Mouse (Mus musculus): Measurements from ENCODE around the gene Gpnmb. TPM values are rescaled to one million over a fixed set of nuclear protein-coding genes. Genes with fewer than 3 reads are reported as not detected.

Gpnmb gene
- polyA plus RNA-seq, 1 experiment from 2014 or later: 0.84 TPM

DNA sequence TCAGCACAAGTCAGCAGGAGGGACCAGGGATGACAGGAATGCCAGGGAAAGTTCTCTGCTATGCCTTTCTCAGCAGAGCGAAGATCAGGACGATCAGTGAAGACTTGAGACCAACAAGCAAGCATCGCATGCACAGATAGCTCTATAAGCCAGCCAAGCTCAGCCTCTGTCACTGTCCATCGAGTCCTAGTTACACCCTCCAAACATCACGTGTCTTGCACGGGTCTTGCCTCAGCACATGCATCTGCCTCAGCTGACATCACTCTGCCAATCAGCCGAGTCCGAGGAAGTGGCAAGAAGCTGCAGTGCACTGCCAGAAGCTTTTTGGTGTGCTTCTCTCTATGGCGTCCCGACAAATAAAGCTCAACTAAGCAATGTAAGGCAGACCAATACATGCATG lies 13.0 kb upstream of the Gpnmb start:
- DNase-seq (ENCODE audit: low spot score) (no peak), ATAC-seq (replicated peaks; ENCODE audit: low FRiP score) (no peak)
- 78% methylated on average over 10 of the region's 10 CpGs for WGBS
- no peak overlapping the region for H3K27ac ChIP-seq (ENCODE audit: low read depth, low read length)
- H3K9me3 ChIP-seq (ENCODE audit: control insufficient read depth, low read length): no peaks in the 10 kb centered on the region
- no peaks in the 10 kb centered on the region for H3K4me1 ChIP-seq (replicated peaks; ENCODE audit: control insufficient read depth, insufficient read depth, low read length)
- no peaks in the 10 kb centered on the region for H3K36me3 ChIP-seq (ENCODE audit: control insufficient read depth, insufficient read depth, low read length)
- no peak overlapping the region for H3K4me3 ChIP-seq (ENCODE audit: low read depth, low read length)
- H3K4me2 ChIP-seq: no peak overlapping the region
- H3K9ac ChIP-seq (ENCODE audit: low read depth, low read length): no peak overlapping the region
- no peaks in the 10 kb centered on the region for H3K27me3 ChIP-seq (replicated peaks; ENCODE audit: control insufficient read depth, insufficient read depth, low read length)

DNA sequence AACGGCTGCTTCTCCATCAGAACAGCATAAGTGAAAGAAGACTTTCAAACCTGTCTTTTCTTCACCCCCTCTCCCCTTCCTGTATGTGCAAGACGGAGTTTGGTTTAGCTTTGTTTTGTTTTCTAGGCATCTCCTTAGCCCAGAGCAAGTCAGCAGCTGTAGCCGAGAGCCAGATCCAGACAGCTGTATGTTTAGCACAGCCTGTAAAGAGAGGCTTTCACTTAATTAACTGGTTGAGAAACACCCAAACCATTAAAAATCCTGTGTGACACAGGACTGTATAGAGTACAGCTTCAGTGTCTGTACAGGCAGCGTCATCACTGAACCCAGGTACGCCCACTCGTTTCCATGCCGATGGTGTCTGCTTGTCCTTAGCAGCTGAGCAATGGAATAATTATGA lies 11.1 kb upstream of the Gpnmb start:
- ATAC-seq (replicated peaks; ENCODE audit: low FRiP score): no peak
- 86% methylated on average over 7 of the region's 7 CpGs for WGBS
- Histone ChIP-seq H3K9ac (ENCODE audit: low read depth, low read length) (no peak overlapping the region), H3K4me2 (no peak overlapping the region), H3K4me3 (ENCODE audit: low read depth, low read length) (no peak overlapping the region), H3K9me3 (ENCODE audit: control insufficient read depth, low read length) (no peaks in the 10 kb centered on the region), H3K36me3 (ENCODE audit: control insufficient read depth, insufficient read depth, low read length) (no peaks in the 10 kb centered on the region), H3K27me3 (replicated peaks; ENCODE audit: control insufficient read depth, insufficient read depth, low read length) (no peaks in the 10 kb centered on the region), H3K4me1 (replicated peaks; ENCODE audit: control insufficient read depth, insufficient read depth, low read length) (no peaks in the 10 kb centered on the region), H3K27ac (ENCODE audit: low read depth, low read length) (no peak overlapping the region)
- no peak for DNase-seq (ENCODE audit: low spot score)

DNA sequence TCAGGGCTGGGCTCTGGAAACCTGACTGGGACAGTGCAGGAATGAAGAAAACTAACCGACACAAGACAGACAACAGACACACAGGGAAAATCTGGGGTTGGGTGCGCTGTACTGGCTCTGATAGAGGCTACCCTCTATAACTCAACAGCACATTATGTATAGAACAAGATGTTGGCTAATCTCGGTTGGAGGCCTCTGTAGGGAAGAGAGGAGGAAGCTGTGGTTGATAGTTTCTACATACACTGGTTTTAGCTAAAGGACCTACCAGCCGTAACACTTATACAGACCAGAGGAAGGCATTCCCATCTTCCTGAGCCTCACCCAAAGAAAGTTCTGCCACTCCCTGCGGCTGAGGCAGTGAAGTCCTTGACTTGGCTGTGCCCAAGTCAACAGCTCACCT lies 9.8 kb upstream of the Gpnmb start:
- DNase-seq (ENCODE audit: low spot score): no peak
- no peak overlapping the region for H3K9ac ChIP-seq (ENCODE audit: low read depth, low read length)
- no peak overlapping the region for H3K27ac ChIP-seq (ENCODE audit: low read depth, low read length)
- H3K4me1 ChIP-seq (replicated peaks; ENCODE audit: control insufficient read depth, insufficient read depth, low read length): no peaks in the 10 kb centered on the region
- H3K36me3 ChIP-seq (ENCODE audit: control insufficient read depth, insufficient read depth, low read length): no peaks in the 10 kb centered on the region
- H3K9me3 ChIP-seq (ENCODE audit: control insufficient read depth, low read length): no peaks in the 10 kb centered on the region
- 59% methylated on average over 5 of the region's 5 CpGs for WGBS
- H3K27me3 ChIP-seq (replicated peaks; ENCODE audit: control insufficient read depth, insufficient read depth, low read length): no peaks in the 10 kb centered on the region
- H3K4me2 ChIP-seq: no peak overlapping the region
- ATAC-seq (replicated peaks; ENCODE audit: low FRiP score): no peak
- no peak overlapping the region for H3K4me3 ChIP-seq (ENCODE audit: low read depth, low read length)

DNA sequence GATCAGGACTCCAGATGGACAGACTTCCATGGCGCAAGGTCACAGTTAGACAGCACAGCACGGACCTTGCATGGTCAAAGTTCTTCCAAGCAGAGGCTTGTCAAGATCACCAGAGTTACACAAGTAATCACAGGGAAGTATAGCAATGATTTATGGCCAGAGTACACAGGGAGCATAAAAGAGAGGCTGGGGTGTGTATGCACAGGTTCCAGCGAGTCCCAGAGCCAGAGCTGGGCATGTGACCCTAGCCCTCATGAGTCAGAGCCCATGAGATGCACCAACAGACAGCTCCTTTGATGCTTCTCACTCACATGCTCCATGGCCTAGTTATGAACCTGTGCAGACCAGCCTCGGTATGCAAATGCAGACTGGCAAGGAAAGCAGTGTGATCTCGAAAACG lies 8.3 kb upstream of the Gpnmb start:
- H3K27me3 ChIP-seq (replicated peaks; ENCODE audit: control insufficient read depth, insufficient read depth, low read length): no peaks in the 10 kb centered on the region

DNA sequence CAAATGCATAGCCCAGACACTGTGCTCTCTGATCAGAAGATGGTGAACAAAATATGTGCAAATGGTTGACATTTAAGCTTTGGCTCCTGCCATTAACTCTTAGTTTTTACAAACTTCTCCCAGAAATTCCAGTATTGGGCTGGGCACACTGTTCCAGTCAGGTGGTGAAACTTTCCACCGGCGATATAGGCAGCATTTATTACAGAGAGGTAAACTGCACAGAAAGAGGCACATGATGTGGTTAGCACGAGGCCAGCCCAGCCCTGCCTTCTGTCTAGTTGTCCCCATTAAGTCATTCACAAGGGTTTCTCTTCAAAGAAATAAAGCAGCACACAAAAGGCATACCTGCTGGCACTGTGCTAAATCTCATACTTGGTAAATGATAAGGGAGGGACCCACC lies 7.6 kb upstream of the Gpnmb start:
- WGBS: 80% methylated on average over 3 of the region's 3 CpGs
- H3K4me3 ChIP-seq (ENCODE audit: low read depth, low read length): no peak overlapping the region

More for the DNA sequence above, 8.3 kb upstream of the Gpnmb start:
- H3K36me3 ChIP-seq (ENCODE audit: control insufficient read depth, insufficient read depth, low read length): no peaks in the 10 kb centered on the region
- no peak overlapping the region for H3K27ac ChIP-seq (ENCODE audit: low read depth, low read length)
- ATAC-seq (replicated peaks; ENCODE audit: low FRiP score) (no peak), DNase-seq (ENCODE audit: low spot score) (no peak)
- H3K9ac ChIP-seq (ENCODE audit: low read depth, low read length): no peak overlapping the region
- 82% methylated on average over 6 of the region's 6 CpGs for WGBS
- no peaks in the 10 kb centered on the region for H3K4me1 ChIP-seq (replicated peaks; ENCODE audit: control insufficient read depth, insufficient read depth, low read length)
- H3K4me3 ChIP-seq (ENCODE audit: low read depth, low read length): no peak overlapping the region
- no peaks in the 10 kb centered on the region for H3K9me3 ChIP-seq (ENCODE audit: control insufficient read depth, low read length)
- H3K4me2 ChIP-seq: no peak overlapping the region

DNA sequence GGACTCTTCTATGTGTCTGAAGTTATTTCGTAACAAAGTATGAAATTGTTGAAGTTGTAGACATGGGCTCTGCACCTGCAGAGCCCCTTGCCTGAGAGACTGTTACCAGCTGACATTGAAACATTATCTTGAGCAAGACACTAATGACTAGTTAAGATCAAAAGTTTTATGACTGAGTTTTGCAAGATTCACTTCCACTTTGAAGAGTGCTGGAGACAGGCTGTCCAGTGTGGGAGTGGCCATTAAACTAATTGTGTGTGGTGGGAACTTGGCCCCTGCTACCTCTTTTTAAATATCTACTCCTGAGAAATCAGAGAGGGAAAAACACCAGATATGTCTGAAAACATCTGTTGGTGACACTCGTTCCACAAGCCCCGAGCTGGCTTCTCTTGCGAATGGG lies 5.1 kb upstream of the Gpnmb start:
- Histone ChIP-seq H3K27ac (ENCODE audit: low read depth, low read length) (no peak overlapping the region), H3K4me2 (no peak overlapping the region), H3K27me3 (replicated peaks; ENCODE audit: control insufficient read depth, insufficient read depth, low read length) (peaks cover 9% of the 10 kb centered on the region), H3K4me1 (replicated peaks; ENCODE audit: control insufficient read depth, insufficient read depth, low read length) (no peaks in the 10 kb centered on the region; the same call in 1 of the 2 replicates), H3K4me3 (ENCODE audit: low read depth, low read length) (no peak overlapping the region), H3K9me3 (ENCODE audit: control insufficient read depth, low read length) (no peaks in the 10 kb centered on the region), H3K36me3 (ENCODE audit: control insufficient read depth, insufficient read depth, low read length) (no peaks in the 10 kb centered on the region), H3K9ac (ENCODE audit: low read depth, low read length) (no peak overlapping the region)
- WGBS: 85% methylated on average over 4 of the region's 4 CpGs
- ATAC-seq (replicated peaks; ENCODE audit: low FRiP score): no peak
- DNase-seq (ENCODE audit: low spot score): no peak

More for the DNA sequence above, 7.6 kb upstream of the Gpnmb start:
- Histone ChIP-seq H3K9me3 (ENCODE audit: control insufficient read depth, low read length) (no peaks in the 10 kb centered on the region), H3K4me1 (replicated peaks; ENCODE audit: control insufficient read depth, insufficient read depth, low read length) (no peaks in the 10 kb centered on the region), H3K4me2 (no peak overlapping the region), H3K27ac (ENCODE audit: low read depth, low read length) (no peak overlapping the region), H3K36me3 (ENCODE audit: control insufficient read depth, insufficient read depth, low read length) (no peaks in the 10 kb centered on the region), H3K27me3 (replicated peaks; ENCODE audit: control insufficient read depth, insufficient read depth, low read length) (no peaks in the 10 kb centered on the region), H3K9ac (ENCODE audit: low read depth, low read length) (no peak overlapping the region)
- no peak for ATAC-seq (replicated peaks; ENCODE audit: low FRiP score)
- no peak for DNase-seq (ENCODE audit: low spot score)

DNA sequence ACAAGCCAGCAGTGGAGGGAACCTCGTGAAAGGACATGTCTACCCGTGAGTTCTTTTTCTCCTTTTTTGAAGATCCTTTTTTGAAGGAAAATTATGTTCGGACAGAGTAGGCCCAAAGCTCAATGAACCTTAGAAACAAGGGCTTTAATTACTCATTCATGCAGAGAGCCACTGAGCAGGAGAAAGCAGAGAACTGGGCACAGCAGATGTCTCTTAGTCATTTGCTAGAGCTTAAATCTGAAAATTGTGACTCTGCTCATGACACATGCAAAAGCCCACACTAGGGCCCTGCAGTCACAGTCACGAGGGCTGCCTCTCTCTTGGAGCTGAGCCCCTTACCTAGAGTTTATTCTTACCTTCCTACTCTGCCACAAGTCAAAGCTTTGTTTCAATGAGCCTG lies 3.6 kb upstream of the Gpnmb start:
- Histone ChIP-seq H3K27me3 (replicated peaks; ENCODE audit: control insufficient read depth, insufficient read depth, low read length) (peaks cover 22% of the 10 kb centered on the region), H3K27ac (ENCODE audit: low read depth, low read length) (no peak overlapping the region), H3K36me3 (ENCODE audit: control insufficient read depth, insufficient read depth, low read length) (no peaks in the 10 kb centered on the region), H3K9ac (ENCODE audit: low read depth, low read length) (no peak overlapping the region), H3K9me3 (ENCODE audit: control insufficient read depth, low read length) (no peaks in the 10 kb centered on the region), H3K4me1 (replicated peaks; ENCODE audit: control insufficient read depth, insufficient read depth, low read length) (peaks cover 6% of the 10 kb centered on the region), H3K4me2 (no peak overlapping the region), H3K4me3 (ENCODE audit: low read depth, low read length) (no peak overlapping the region)
- DNase-seq (ENCODE audit: low spot score): no peak
- ATAC-seq (replicated peaks; ENCODE audit: low FRiP score): no peak
- WGBS: 78% methylated on average over 4 of the region's 4 CpGs

DNA sequence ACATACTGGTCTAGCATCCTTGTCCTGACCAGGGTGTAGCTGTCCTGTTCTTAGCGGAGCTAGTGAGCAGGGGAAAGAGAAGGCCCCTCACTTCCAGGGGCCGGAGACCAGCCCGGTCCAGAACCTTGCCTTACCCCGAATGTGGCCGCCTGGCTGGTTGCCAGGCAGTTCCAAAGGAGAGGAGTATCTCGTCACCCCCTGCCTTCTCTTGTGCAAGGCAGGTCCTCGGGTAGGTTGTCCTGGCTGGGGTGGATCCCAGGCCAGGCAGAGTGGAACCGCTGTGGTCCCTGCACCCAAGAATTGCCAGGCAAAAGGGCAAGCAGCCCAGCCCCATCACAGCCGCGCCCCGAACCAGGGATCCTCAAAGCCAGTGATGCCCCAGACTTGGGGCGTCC lies 919 bp downstream of the Gpnmb start:
- H3K4me2 ChIP-seq: no peak overlapping the region
- no peaks in the 10 kb centered on the region for H3K36me3 ChIP-seq (ENCODE audit: control insufficient read depth, insufficient read depth, low read length)
- peaks cover 6% of the 10 kb centered on the region for H3K4me1 ChIP-seq (replicated peaks; ENCODE audit: control insufficient read depth, insufficient read depth, low read length)
- no peak for DNase-seq (ENCODE audit: low spot score)
- H3K9ac ChIP-seq (ENCODE audit: low read depth, low read length): no peak overlapping the region
- H3K27ac ChIP-seq (ENCODE audit: low read depth, low read length): no peak overlapping the region
- WGBS: 51% methylated on average over 12 of the region's 12 CpGs
- no peaks in the 10 kb centered on the region for H3K9me3 ChIP-seq (ENCODE audit: control insufficient read depth, low read length)
- peaks cover 22% of the 10 kb centered on the region for H3K27me3 ChIP-seq (replicated peaks; ENCODE audit: control insufficient read depth, insufficient read depth, low read length)
- ATAC-seq (replicated peaks; ENCODE audit: low FRiP score): no peak
- no peak overlapping the region for H3K4me3 ChIP-seq (ENCODE audit: low read depth, low read length)

DNA sequence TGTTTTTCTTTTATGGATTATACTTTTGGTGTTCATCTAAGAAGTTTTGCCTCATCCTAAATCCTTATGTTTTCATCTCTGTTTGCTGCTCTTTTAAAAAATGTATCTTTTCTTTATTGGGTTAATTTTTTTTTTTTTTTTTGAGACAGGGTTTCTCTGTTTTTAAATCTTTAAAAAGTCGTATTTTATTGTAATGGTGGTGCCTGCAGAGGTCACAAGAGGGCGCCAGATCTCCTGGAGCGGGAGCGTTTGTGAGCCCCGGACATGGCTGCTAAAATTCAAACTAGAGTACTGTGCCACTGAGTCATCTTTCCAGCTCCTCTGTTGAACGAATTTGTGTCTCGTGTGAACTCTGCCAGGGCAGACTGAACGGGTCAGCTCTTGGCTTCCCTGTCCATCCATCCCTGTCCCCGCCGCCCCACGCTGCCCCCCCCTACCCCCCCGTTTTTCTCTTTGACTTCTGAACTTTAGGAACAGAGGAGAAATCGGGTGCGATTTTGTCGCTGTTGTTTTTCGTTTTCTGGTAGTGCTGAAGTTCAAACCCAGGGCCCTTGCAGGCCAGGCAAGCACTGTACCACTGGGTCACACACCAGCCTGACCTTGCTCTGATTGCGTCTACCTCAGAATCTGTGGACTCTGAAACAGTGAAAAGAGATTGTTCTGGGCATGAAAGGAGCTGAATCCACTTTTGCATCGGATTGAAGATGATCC lies 3.3 kb downstream of the Gpnmb start:
- peak; percentile 47 for DNase-seq (ENCODE audit: low spot score)
- WGBS: 15% methylated on average over 18 of the region's 18 CpGs
- Histone ChIP-seq H3K9ac (ENCODE audit: low read depth, low read length) (peak overlapping the region; percentile 53), H3K9me3 (ENCODE audit: control insufficient read depth, low read length) (no peaks in the 10 kb centered on the region), H3K36me3 (ENCODE audit: control insufficient read depth, insufficient read depth, low read length) (no peaks in the 10 kb centered on the region), H3K27ac (ENCODE audit: low read depth, low read length) (no peak overlapping the region), H3K4me3 (ENCODE audit: low read depth, low read length) (peak overlapping the region; percentile 36), H3K4me2 (peak overlapping the region; percentile 57), H3K4me1 (replicated peaks; ENCODE audit: control insufficient read depth, insufficient read depth, low read length) (peaks cover 6% of the 10 kb centered on the region), H3K27me3 (replicated peaks; ENCODE audit: control insufficient read depth, insufficient read depth, low read length) (peaks cover 22% of the 10 kb centered on the region)
- ATAC-seq (replicated peaks; ENCODE audit: low FRiP score): no peak
